Mouse (Mus musculus) midbrain, embryonic 14.5 days (tissue): ENCODE results near the gene Slc39a3. TPM values are rescaled to one million over a fixed set of nuclear protein-coding genes. Genes with fewer than 3 reads are reported as not detected.

Source experiments
- polyA plus RNA-seq: library from polyadenylated mRNA; unstranded; fragments of >200 nt; fragmentation: Nextera tagmentation; extraction: Ambion mirVana; gene quantifications from 2 replicates; pipeline ENCODE4 v1.2.1, GENCODE M21; 2014

Gene Slc39a3
- polyA plus RNA-seq, 1 experiment from 2014 or later = 34.9 TPM

Other genes starting within 250 kb of the Slc39a3 start
- 57.2 and 75.1 TPM in 2 replicates for gene Sf3a2, start 239.2 kb downstream of the Slc39a3 start, polyA plus RNA-seq
- gene Plekhj1, start 238.8 kb downstream of the Slc39a3 start, polyA plus RNA-seq = 107 and 116 TPM in 2 replicates
- 0.12 TPM in 1 of 2 replicates, not detected in the other for gene Amh, start 232.2 kb downstream of the Slc39a3 start, polyA plus RNA-seq
- gene Jsrp1, start 223.9 kb downstream of the Slc39a3 start, polyA plus RNA-seq = 0.23 and 0.30 TPM in 2 replicates
- 1,218 and 1,334 TPM in 2 replicates for gene Oaz1, start 210.8 kb downstream of the Slc39a3 start, polyA plus RNA-seq
- gene Lingo3, start 193.4 kb downstream of the Slc39a3 start, polyA plus RNA-seq = 6.2 and 7.3 TPM in 2 replicates
- 256 and 328 TPM in 2 replicates for gene Lsm7, start 182.2 kb downstream of the Slc39a3 start, polyA plus RNA-seq
- gene Sppl2b, start 182.2 kb downstream of the Slc39a3 start, polyA plus RNA-seq = 60.5 and 62.7 TPM in 2 replicates
- 0.26 TPM in 1 of 2 replicates, not detected in the other for gene Tmprss9, start 165.6 kb downstream of the Slc39a3 start, polyA plus RNA-seq
- 331 and 393 TPM in 2 replicates for gene Timm13, start 136.5 kb downstream of the Slc39a3 start, polyA plus RNA-seq
- 13.9 and 20.0 TPM in 2 replicates for gene Lmnb2, start 119.2 kb downstream of the Slc39a3 start, polyA plus RNA-seq
- gene Gadd45b, start 107.4 kb downstream of the Slc39a3 start, polyA plus RNA-seq = 4.3 and 8.0 TPM in 2 replicates
- gene Gng7, start 22.5 kb downstream of the Slc39a3 start, polyA plus RNA-seq = 11.5 and 11.6 TPM in 2 replicates
- gene Diras1, start 11.8 kb downstream of the Slc39a3 start, polyA plus RNA-seq = 24.0 and 55.4 TPM in 2 replicates
- 259 and 292 TPM in 2 replicates for gene Sgta, start 22.8 kb upstream of the Slc39a3 start, polyA plus RNA-seq
- 31.2 and 38.2 TPM in 2 replicates for gene Thop1, start 32.6 kb upstream of the Slc39a3 start, polyA plus RNA-seq
- gene Creb3l3, start 61.4 kb upstream of the Slc39a3 start, polyA plus RNA-seq = 0.09 and 0.31 TPM in 2 replicates
- 236 and 240 TPM in 2 replicates for gene Map2k2, start 68.5 kb upstream of the Slc39a3 start, polyA plus RNA-seq
- gene Zbtb7a, start 97.8 kb upstream of the Slc39a3 start, polyA plus RNA-seq = 8.1 and 12.4 TPM in 2 replicates
- gene Pias4, start 130.5 kb upstream of the Slc39a3 start, polyA plus RNA-seq = 49.2 and 55.7 TPM in 2 replicates
- gene Eef2, start 139.2 kb upstream of the Slc39a3 start, polyA plus RNA-seq = 479 and 528 TPM in 2 replicates
- gene Dapk3, start 145.6 kb upstream of the Slc39a3 start, polyA plus RNA-seq = 63.3 and 66.9 TPM in 2 replicates
- 0.23 TPM in 1 of 2 replicates, not detected in the other for gene 4930442H23Rik, start 146.4 kb upstream of the Slc39a3 start, polyA plus RNA-seq
- gene Nmrk2, start 164.6 kb upstream of the Slc39a3 start, polyA plus RNA-seq = not detected in 2 replicates
- gene Atcay, start 193.4 kb upstream of the Slc39a3 start, polyA plus RNA-seq = 82.4 and 118 TPM in 2 replicates
- gene Zfr2, start 195.7 kb upstream of the Slc39a3 start, polyA plus RNA-seq = 20.3 and 21.7 TPM in 2 replicates
- gene Matk, start 215.5 kb upstream of the Slc39a3 start, polyA plus RNA-seq = 14.8 and 29.4 TPM in 2 replicates
- 121 and 152 TPM in 2 replicates for gene Mrpl54, start 229.5 kb upstream of the Slc39a3 start, polyA plus RNA-seq
- 25.1 and 27.5 TPM in 2 replicates for gene Apba3, start 229.5 kb upstream of the Slc39a3 start, polyA plus RNA-seq